Mouse (Mus musculus) limb, embryonic 13.5 days (tissue): Measurements from ENCODE around the gene Mrps36. TPM values are rescaled to one million over a fixed set of nuclear protein-coding genes. Genes with fewer than 3 reads are reported as not detected.
"Not testable (repeated sequence)": the region's sequence is repeated elsewhere in the genome, so short reads cannot be mapped to it uniquely, and the experiment has no call there.

Experiments used
- ATAC-seq: fragments of 200-750 bp; cut with Nextera tagmentation; 2 replicates; pipeline ENCODE4 v1.8.0; 2017; ENCODE audit warnings: low read depth, moderate number of reproducible peaks, moderate TSS enrichment; ENCODE audit not compliant: low FRiP score
- H3K27ac ChIP-seq: fragments of 300-500 bp; sonication (generic); 2 replicates; pipeline ENCODE4 v1.5.1; 2015; ENCODE audit warnings: inconsistent platforms, mild to moderate bottlenecking, moderate library complexity
- H3K27me3 ChIP-seq: fragments of 300-500 bp; sonication (generic); 2 replicates; pipeline ENCODE4 v1.6.1; 2015; ENCODE audit warnings: mild to moderate bottlenecking, inconsistent platforms
- H3K36me3 ChIP-seq: fragments of 300-500 bp; sonication (generic); 2 replicates; pipeline ENCODE4 v1.6.1; 2015; ENCODE audit warnings: inconsistent platforms, mild to moderate bottlenecking, moderate library complexity
- H3K4me1 ChIP-seq: fragments of 300-500 bp; sonication (generic); 2 replicates; pipeline ENCODE4 v1.6.1; 2015; ENCODE audit warnings: inconsistent platforms
- H3K4me2 ChIP-seq: fragments of 300-500 bp; sonication (generic); replicated peaks from 2 replicates; pipeline ENCODE4 v1.6.1; 2015; ENCODE audit warnings: inconsistent platforms, mild to moderate bottlenecking, moderate library complexity
- H3K4me3 ChIP-seq: fragments of 300-500 bp; sonication (generic); 2 replicates; pipeline ENCODE4 v1.5.1; 2015; ENCODE audit warnings: moderate library complexity, mild to moderate bottlenecking, inconsistent platforms
- H3K9ac ChIP-seq: fragments of 300-500 bp; sonication (generic); 2 replicates; pipeline ENCODE4 v1.6.1; 2015; ENCODE audit warnings: mild to moderate bottlenecking, inconsistent platforms
- H3K9me3 ChIP-seq: fragments of 300-500 bp; sonication (generic); 2 replicates; pipeline ENCODE4 v1.6.1; 2016; ENCODE audit warnings: inconsistent platforms
- WGBS: fragments of 180-500 bp; shearing (Covaris S2); methylation state at CpG from one replicate; pipeline ENCODE4 v1.1.7; 2015; 5-methylcytosine and 5-hydroxymethylcytosine counted together
- polyA plus RNA-seq: library from polyadenylated mRNA; unstranded; fragments of >200 nt; fragmentation: Nextera tagmentation; extraction: Ambion mirVana; gene quantifications from 2 replicates; pipeline ENCODE4 v1.2.1, GENCODE M21; 2015

Gene Mrps36
- polyA plus RNA-seq, 1 experiment from 2014 or later, result 100.0 TPM

DNA sequence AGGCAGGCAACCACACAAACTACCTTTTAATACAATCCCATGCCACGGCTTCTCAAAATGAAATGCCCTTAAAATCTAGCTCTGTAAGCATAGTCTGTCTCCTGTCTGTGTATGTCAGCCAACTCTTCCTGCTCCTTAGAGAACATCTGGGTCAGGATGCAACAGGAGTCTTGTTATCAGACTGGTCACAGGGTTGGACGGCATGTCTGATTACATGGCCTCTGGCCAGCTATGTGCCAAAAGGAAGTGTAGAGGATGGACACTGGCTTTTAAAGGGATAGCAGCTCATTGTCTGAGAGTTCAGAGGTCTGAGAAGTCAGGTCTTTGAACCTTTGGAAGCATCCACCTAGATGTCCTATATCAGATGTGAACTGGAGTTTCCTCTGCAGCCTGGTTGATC is 10.9 kb upstream of the Mrps36 start:
- Histone ChIP-seq H3K4me3 (no peak overlapping the region), H3K9ac (no peak overlapping the region), H3K9me3 (no peaks in the 10 kb centered on the region), H3K36me3 (peaks cover 12% of the 10 kb centered on the region), H3K27me3 (no peaks in the 10 kb centered on the region), H3K4me2 (no peak overlapping the region), H3K27ac (no peak overlapping the region), H3K4me1 (no peaks in the 10 kb centered on the region)
- WGBS, result 86% methylated on average over 2 of the region's 2 CpGs
- ATAC-seq, result no peak

- Histone ChIP-seq H3K4me2 (no peak overlapping the region), H3K4me3 (no peak overlapping the region), H3K36me3 (peaks cover under 1% of the 10 kb centered on the region), H3K9me3 (no peaks in the 10 kb centered on the region), H3K27me3 (no peaks in the 10 kb centered on the region), H3K4me1 (no peaks in the 10 kb centered on the region), H3K9ac (no peak overlapping the region), H3K27ac (no peak overlapping the region)
- no peak for ATAC-seq
- WGBS, result 71% methylated on average over 4 of the region's 4 CpGs
Measured at GRCm38 (mm10) chr13:100754186-100754585, 9.7 kb upstream of the Mrps36 start.

DNA sequence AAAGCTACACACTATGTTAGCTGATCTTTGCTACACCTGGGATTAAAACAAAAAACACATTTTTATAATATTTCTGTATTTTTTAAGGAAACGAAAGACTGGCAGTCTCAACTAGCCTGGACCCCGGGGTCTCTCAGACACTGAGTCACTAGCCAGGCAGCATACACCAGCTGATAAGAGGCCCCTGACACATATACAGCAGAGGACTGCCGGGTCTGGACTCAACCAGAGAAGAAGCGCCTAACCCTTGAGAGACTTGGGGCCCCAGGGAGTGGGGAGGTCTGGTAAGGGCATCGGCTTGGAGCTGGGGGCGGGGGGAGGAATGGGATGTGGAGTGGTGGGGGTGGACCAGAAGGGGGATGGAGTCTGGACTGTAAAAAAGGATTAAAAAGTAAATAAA is 8.6 kb upstream of the Mrps36 start:
- Histone ChIP-seq H3K9ac (no peak overlapping the region), H3K36me3 (no peaks in the 10 kb centered on the region), H3K27ac (no peak overlapping the region), H3K27me3 (no peaks in the 10 kb centered on the region), H3K4me2 (no peak overlapping the region), H3K9me3 (no peaks in the 10 kb centered on the region), H3K4me1 (no peaks in the 10 kb centered on the region), H3K4me3 (no peak overlapping the region)
- ATAC-seq, result no peak
- 79% methylated on average over 6 of the region's 6 CpGs for whole genome bisulfite sequencing

DNA sequence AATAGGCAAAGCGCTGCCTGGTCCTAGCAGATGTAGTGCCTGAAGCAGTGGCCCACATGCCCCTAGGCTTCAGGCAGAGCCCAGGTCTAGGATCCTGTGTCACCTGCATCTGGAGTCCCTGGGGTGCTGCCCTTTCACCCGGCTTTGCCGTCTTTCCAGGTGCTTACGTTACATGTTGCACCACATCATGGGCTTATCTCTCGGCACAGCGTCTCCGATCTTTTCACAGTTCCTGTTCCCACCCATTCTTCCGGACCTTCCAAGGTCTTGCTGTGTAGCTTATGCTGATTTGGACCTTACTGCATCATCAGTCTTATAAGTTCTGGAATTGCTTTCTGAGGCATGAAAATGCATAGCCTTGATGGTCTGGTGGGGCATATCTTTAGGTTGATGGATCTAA is 8.1 kb upstream of the Mrps36 start:
- Histone ChIP-seq H3K4me3 (no peak overlapping the region), H3K9ac (no peak overlapping the region), H3K27ac (no peak overlapping the region), H3K9me3 (no peaks in the 10 kb centered on the region), H3K4me1 (no peaks in the 10 kb centered on the region), H3K27me3 (no peaks in the 10 kb centered on the region), H3K36me3 (no peaks in the 10 kb centered on the region), H3K4me2 (no peak overlapping the region)
- ATAC-seq, result no peak
- WGBS, result 86% methylated on average over 8 of the region's 8 CpGs

- no peaks in the 10 kb centered on the region for H3K9me3 ChIP-seq
- no peak for ATAC-seq
- H3K27ac ChIP-seq, result no peak overlapping the region
- no peak overlapping the region for H3K4me2 ChIP-seq
- H3K9ac ChIP-seq, result no peak overlapping the region
- no peaks in the 10 kb centered on the region for H3K27me3 ChIP-seq
- H3K36me3 ChIP-seq, result no peaks in the 10 kb centered on the region
- H3K4me3 ChIP-seq, result no peak overlapping the region
- H3K4me1 ChIP-seq, result no peaks in the 10 kb centered on the region
- 77% methylated on average over 3 of the region's 3 CpGs for WGBS
Measured at GRCm38 (mm10) chr13:100751402-100751801, 6.9 kb upstream of the Mrps36 start.

GRCm38 (mm10) chr13:100750799-100751198 is 6.3 kb upstream of the Mrps36 start:
- Histone ChIP-seq H3K4me3 (no peak overlapping the region), H3K9me3 (no peaks in the 10 kb centered on the region), H3K27me3 (no peaks in the 10 kb centered on the region), H3K36me3 (no peaks in the 10 kb centered on the region), H3K27ac (no peak overlapping the region), H3K4me1 (no peaks in the 10 kb centered on the region), H3K9ac (no peak overlapping the region), H3K4me2 (no peak overlapping the region)
- ATAC-seq, result no peak
- 75% methylated on average over 5 of the region's 5 CpGs for WGBS

- no peak overlapping the region for H3K9ac ChIP-seq
- H3K27me3 ChIP-seq, result no peaks in the 10 kb centered on the region
- H3K9me3 ChIP-seq, result no peaks in the 10 kb centered on the region
- H3K36me3 ChIP-seq, result no peaks in the 10 kb centered on the region
- no peak overlapping the region for H3K4me2 ChIP-seq
- no peak overlapping the region for H3K4me3 ChIP-seq
- H3K4me1 ChIP-seq, result peaks cover 5% of the 10 kb centered on the region
- 44% methylated on average over 8 of the region's 8 CpGs for WGBS
- H3K27ac ChIP-seq, result no peak overlapping the region
- no peak for ATAC-seq
Measured at GRCm38 (mm10) chr13:100748638-100749037, 4.2 kb upstream of the Mrps36 start.

DNA sequence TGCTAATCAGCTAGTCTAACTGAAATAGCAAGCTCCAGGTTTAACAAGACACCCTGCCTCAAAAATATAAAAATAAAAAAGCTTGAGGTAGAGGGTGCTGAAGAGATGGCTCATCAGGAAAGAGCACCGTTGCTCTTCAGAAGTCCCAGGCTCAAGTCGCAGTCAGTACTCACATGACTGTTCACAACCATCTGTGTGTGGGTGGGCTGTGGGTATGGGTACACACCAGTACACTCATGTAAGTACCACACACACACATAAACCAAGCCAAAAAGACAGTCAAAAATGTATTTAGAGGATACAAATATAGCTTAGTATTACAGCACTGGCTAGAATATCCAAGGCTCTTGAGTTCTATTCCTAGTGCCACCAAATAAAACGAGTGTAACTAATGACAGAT is 1.6 kb upstream of the Mrps36 start:
- Histone ChIP-seq H3K9ac (no peak overlapping the region), H3K27ac (no peak overlapping the region), H3K4me2 (no peak overlapping the region), H3K36me3 (no peaks in the 10 kb centered on the region), H3K27me3 (no peaks in the 10 kb centered on the region), H3K4me1 (peaks cover 12% of the 10 kb centered on the region), H3K9me3 (no peaks in the 10 kb centered on the region), H3K4me3 (no peak overlapping the region)
- WGBS, result 86% methylated on average over 3 of the region's 3 CpGs
- ATAC-seq, result no peak

GRCm38 (mm10) chr13:100743346-100744035 is 968 bp downstream of the Mrps36 start:
- Histone ChIP-seq H3K4me2 (peak overlapping the region; percentile 66), H3K4me3 (peak overlapping the region; percentile 70), H3K27ac (peak overlapping the region; percentile 87; the same call in 1 of the 2 replicates), H3K36me3 (peaks cover 4% of the 10 kb centered on the region; the same call in 1 of the 2 replicates), H3K9ac (peak overlapping the region; percentile 78), H3K4me1 (peaks cover 12% of the 10 kb centered on the region), H3K9me3 (no peaks in the 10 kb centered on the region), H3K27me3 (no peaks in the 10 kb centered on the region)
- 68% methylated on average over 11 of the region's 11 CpGs for WGBS
- peak; percentile 16; the same call in 1 of the 2 replicates for ATAC-seq

- Histone ChIP-seq H3K27me3 (no peaks in the 10 kb centered on the region), H3K36me3 (peaks cover 8% of the 10 kb centered on the region; the same call in 1 of the 2 replicates), H3K4me1 (peaks cover 12% of the 10 kb centered on the region), H3K4me3 (no peak overlapping the region), H3K9ac (no peak overlapping the region), H3K27ac (no peak overlapping the region), H3K9me3 (no peaks in the 10 kb centered on the region), H3K4me2 (no peak overlapping the region)
- no peak for ATAC-seq
- WGBS, result 88% methylated on average over 5 of the region's 5 CpGs
Measured at GRCm38 (mm10) chr13:100742831-100743230, 1.6 kb downstream of the Mrps36 start.

- no peak for ATAC-seq
- Histone ChIP-seq H3K4me2 (no peak overlapping the region), H3K4me1 (peaks cover 15% of the 10 kb centered on the region), H3K27me3 (no peaks in the 10 kb centered on the region), H3K4me3 (no peak overlapping the region), H3K9ac (no peak overlapping the region), H3K9me3 (no peaks in the 10 kb centered on the region), H3K36me3 (peaks cover 24% of the 10 kb centered on the region), H3K27ac (no peak overlapping the region)
- WGBS, result 93% methylated on average over 2 of the region's 2 CpGs
Measured at GRCm38 (mm10) chr13:100732756-100733155, 11.7 kb downstream of the Mrps36 start.

- ATAC-seq, H3K9ac ChIP-seq, H3K27me3 ChIP-seq, H3K27ac ChIP-seq, H3K9me3 ChIP-seq: not testable (repeated sequence)
- WGBS, result 93% methylated on average over 6 of the region's 6 CpGs
- Histone ChIP-seq H3K4me1 (peaks cover 19% of the 10 kb centered on the region), H3K36me3 (peaks cover 25% of the 10 kb centered on the region), H3K4me2 (peak overlapping the region; percentile 77), H3K4me3 (peak overlapping the region; percentile 92; the same call in 1 of the 2 replicates)
Measured at GRCm38 (mm10) chr13:100731462-100732046, 12.9 kb downstream of the Mrps36 start.

GRCm38 (mm10) chr13:100730861-100731176 is 13.6 kb downstream of the Mrps36 start, which contains the start of gene Cdk7:
TSS of gene Cdk7 (minus strand) at chr13:100730939.
- Histone ChIP-seq H3K4me1 (peaks cover 19% of the 10 kb centered on the region), H3K4me3 (peak within 1 kb of the TSS; percentile 92), H3K27ac (peak within 1 kb of the TSS; percentile 96), H3K36me3 (peaks cover 24% of the 10 kb centered on the region), H3K9ac (peak within 1 kb of the TSS; percentile 92), H3K9me3 (no peaks in the 10 kb centered on the region), H3K4me2 (peak within 1 kb of the TSS; percentile 77), H3K27me3 (no peaks in the 10 kb centered on the region)
- under 1% methylated on average over 19 of the region's 19 CpGs for WGBS
- peak; percentile 98 for ATAC-seq
